Mouse (Mus musculus) small intestine, adult 2 months (tissue): Measurements from ENCODE around the gene Bsdc1. TPM values are rescaled to one million over a fixed set of nuclear protein-coding genes. Genes with fewer than 3 reads are reported as not detected.

Experiments used
- H3K27ac ChIP-seq: fragments of 200-500 bp; 2 replicates; pipeline ENCODE4 v1.5.1; 2012; ENCODE audit warnings: low read depth, low read length, control low read depth, inconsistent platforms; ENCODE audit not compliant: insufficient read depth
- H3K27me3 ChIP-seq: fragments of 200-500 bp; 2 replicates; pipeline ENCODE4 v1.6.1; 2012; ENCODE audit warnings: mild to moderate bottlenecking, moderate library complexity, low read length, inconsistent platforms; ENCODE audit not compliant: control insufficient read depth, insufficient read depth
- H3K36me3 ChIP-seq: fragments of 200-500 bp; 2 replicates; pipeline ENCODE4 v1.6.1; 2012; ENCODE audit warnings: mild to moderate bottlenecking, low read length, control low read depth, inconsistent platforms; ENCODE audit not compliant: control insufficient read depth, insufficient read depth
- H3K4me1 ChIP-seq: fragments of 200-500 bp; 2 replicates; pipeline ENCODE4 v1.6.1; 2012; ENCODE audit warnings: low read length, inconsistent platforms, mixed read lengths; ENCODE audit not compliant: control insufficient read depth, insufficient read depth, insufficient read length
- H3K4me3 ChIP-seq: fragments of 200-500 bp; 2 replicates; pipeline ENCODE4 v1.5.1; 2012; ENCODE audit warnings: low read depth, mild to moderate bottlenecking, control low read depth, inconsistent platforms, low read length, moderate library complexity
- CTCF ChIP-seq: fragments of 200-500 bp; IDR thresholded peaks from 2 replicates; pipeline ENCODE4 v1.5.1; 2012; ENCODE audit warnings: low read depth, mild to moderate bottlenecking, control low read depth, inconsistent platforms, low read length, moderate library complexity, mixed read lengths; ENCODE audit not compliant: insufficient replicate concordance, insufficient read length; ENCODE audit errors: extremely low read depth
- POLR2A ChIP-seq: fragments of 200-500 bp; IDR thresholded peaks from 2 replicates; pipeline ENCODE4 v1.6.1; 2012; ENCODE audit warnings: low read depth, mild to moderate bottlenecking, control low read depth, inconsistent platforms, low read length, moderate library complexity
- WGBS: fragments of 180-500 bp; shearing (Covaris S2); methylation state at CpG from one replicate; pipeline ENCODE4 v1.1.7; 2018; 5-methylcytosine and 5-hydroxymethylcytosine counted together
- polyA plus RNA-seq: library from polyadenylated mRNA; depleted of rRNA; stranded (reverse); fragments of >200 nt; gene quantifications from 2 replicates; pipeline ENCODE4 v1.2.3, GENCODE M21; 2012

Bsdc1 gene
- polyA plus RNA-seq, 1 experiment, result 24.5 TPM

GRCm38 (mm10) chr4:129459726-129460125 lies 1.7 kb upstream of the Bsdc1 start:
- H3K27me3 ChIP-seq, result no peaks in the 10 kb centered on the region
- H3K4me1 ChIP-seq, result peaks cover 11% of the 10 kb centered on the region; the same call in 1 of the 2 replicates
- no peaks in the 10 kb centered on the region; the same call in 1 of the 2 replicates for H3K36me3 ChIP-seq
- H3K4me3 ChIP-seq, result no peak overlapping the region
- TF ChIP-seq CTCF (no peak), POLR2A (no peak)
- 25% methylated on average over 3 of the region's 3 CpGs for WGBS
- no peak overlapping the region for H3K27ac ChIP-seq

- Histone ChIP-seq H3K4me1 (peaks cover 11% of the 10 kb centered on the region; the same call in 1 of the 2 replicates), H3K36me3 (peaks cover 6% of the 10 kb centered on the region), H3K4me3 (peak overlapping the region; percentile 50), H3K27ac (peak overlapping the region; percentile 59), H3K27me3 (no peaks in the 10 kb centered on the region)
- WGBS, result 0% methylated on average over 4 of the region's 4 CpGs
- TF ChIP-seq POLR2A (no peak), CTCF (no peak)
Measured at GRCm38 (mm10) chr4:129460827-129461182, 576 bp upstream of the Bsdc1 start.

GRCm38 (mm10) chr4:129462118-129462517 lies 737 bp downstream of the Bsdc1 start:
- H3K27ac ChIP-seq, result no peak overlapping the region
- peaks cover 11% of the 10 kb centered on the region; the same call in 1 of the 2 replicates for H3K4me1 ChIP-seq
- peaks cover 17% of the 10 kb centered on the region for H3K36me3 ChIP-seq
- H3K27me3 ChIP-seq, result no peaks in the 10 kb centered on the region
- no peak for TF ChIP-seq CTCF
- no peak for TF ChIP-seq POLR2A
- 21% methylated on average over 3 of the region's 3 CpGs for WGBS
- peak overlapping the region; percentile 77 for H3K4me3 ChIP-seq

- TF ChIP-seq CTCF (no peak), POLR2A (no peak)
- Histone ChIP-seq H3K27ac (peak overlapping the region; percentile 49; the same call in 1 of the 2 replicates), H3K27me3 (no peaks in the 10 kb centered on the region), H3K4me3 (no peak overlapping the region), H3K36me3 (peaks cover 28% of the 10 kb centered on the region), H3K4me1 (peaks cover 11% of the 10 kb centered on the region; the same call in 1 of the 2 replicates)
- 70% methylated on average over 24 of the region's 24 CpGs for WGBS
Measured at GRCm38 (mm10) chr4:129463097-129464059, 2.0 kb downstream of the Bsdc1 start.

- TF ChIP-seq CTCF (no peak), POLR2A (no peak)
- H3K4me3 ChIP-seq, result no peak overlapping the region
- H3K36me3 ChIP-seq, result peaks cover 36% of the 10 kb centered on the region
- H3K27ac ChIP-seq, result peak overlapping the region; percentile 35
- 64% methylated on average over 4 of the region's 4 CpGs for WGBS
- no peaks in the 10 kb centered on the region for H3K27me3 ChIP-seq
- peaks cover 11% of the 10 kb centered on the region; the same call in 1 of the 2 replicates for H3K4me1 ChIP-seq
Measured at GRCm38 (mm10) chr4:129464286-129464815, 3.0 kb downstream of the Bsdc1 start.

GRCm38 (mm10) chr4:129476047-129476446 lies 14.7 kb downstream of the Bsdc1 start:
- Histone ChIP-seq H3K36me3 (peaks cover 69% of the 10 kb centered on the region), H3K4me1 (no peaks in the 10 kb centered on the region), H3K4me3 (no peak overlapping the region), H3K27ac (no peak overlapping the region), H3K27me3 (no peaks in the 10 kb centered on the region)
- WGBS, result 92% methylated on average over 11 of the region's 11 CpGs
- TF ChIP-seq CTCF (no peak), POLR2A (no peak)

- Histone ChIP-seq H3K27ac (no peak overlapping the region), H3K36me3 (peaks cover 57% of the 10 kb centered on the region), H3K4me3 (no peak overlapping the region), H3K4me1 (no peaks in the 10 kb centered on the region), H3K27me3 (no peaks in the 10 kb centered on the region)
- TF ChIP-seq CTCF, result no peak
- TF ChIP-seq POLR2A, result no peak
- WGBS, result 88% methylated on average over 3 of the region's 3 CpGs
Measured at GRCm38 (mm10) chr4:129479863-129480262, 18.5 kb downstream of the Bsdc1 start.

- WGBS, result 65% methylated on average over 1 of the region's 1 CpGs
- Histone ChIP-seq H3K36me3 (peaks cover 62% of the 10 kb centered on the region), H3K27ac (no peak overlapping the region), H3K4me1 (no peaks in the 10 kb centered on the region), H3K4me3 (no peak overlapping the region), H3K27me3 (no peaks in the 10 kb centered on the region)
- no peak for TF ChIP-seq CTCF
- no peak for TF ChIP-seq POLR2A
Measured at GRCm38 (mm10) chr4:129481090-129481489, 19.7 kb downstream of the Bsdc1 start.
